Comparison of ENCODE assay signal across 1 mouse cellular context in genomic region chr1:53791343-53791742, GRCm38 (mm10).
TF ChIP-seq lines count a peak whose summit lies in the region.

No protein-coding gene starts in this region.

TF ChIP-seq in CH12.LX, 34 proteins besides CTCF, POLR2A, EP300 and RAD21 (continued from another document):
- TF ChIP-seq PAX5 (IDR thresholded peaks at IDR 0.05; ENCODE audit: low read length) (no peak), E2F4 (IDR thresholded peaks at IDR 0.05; ENCODE audit: insufficient replicate concordance, low read depth, low read length) (no peak)
